Mouse (Mus musculus): Measurements from ENCODE around the gene Rspo1. TPM values are rescaled to one million over a fixed set of nuclear protein-coding genes. Genes with fewer than 3 reads are reported as not detected.
"Not testable (repeated sequence)": the region's sequence is repeated elsewhere in the genome, so short reads cannot be mapped to it uniquely, and the experiment has no call there.

Gene Rspo1
- polyA plus RNA-seq (2015; fragmentation: Nextera tagmentation; extraction: Ambion mirVana): 5.5 and 5.9 TPM in 2 replicates

DNA sequence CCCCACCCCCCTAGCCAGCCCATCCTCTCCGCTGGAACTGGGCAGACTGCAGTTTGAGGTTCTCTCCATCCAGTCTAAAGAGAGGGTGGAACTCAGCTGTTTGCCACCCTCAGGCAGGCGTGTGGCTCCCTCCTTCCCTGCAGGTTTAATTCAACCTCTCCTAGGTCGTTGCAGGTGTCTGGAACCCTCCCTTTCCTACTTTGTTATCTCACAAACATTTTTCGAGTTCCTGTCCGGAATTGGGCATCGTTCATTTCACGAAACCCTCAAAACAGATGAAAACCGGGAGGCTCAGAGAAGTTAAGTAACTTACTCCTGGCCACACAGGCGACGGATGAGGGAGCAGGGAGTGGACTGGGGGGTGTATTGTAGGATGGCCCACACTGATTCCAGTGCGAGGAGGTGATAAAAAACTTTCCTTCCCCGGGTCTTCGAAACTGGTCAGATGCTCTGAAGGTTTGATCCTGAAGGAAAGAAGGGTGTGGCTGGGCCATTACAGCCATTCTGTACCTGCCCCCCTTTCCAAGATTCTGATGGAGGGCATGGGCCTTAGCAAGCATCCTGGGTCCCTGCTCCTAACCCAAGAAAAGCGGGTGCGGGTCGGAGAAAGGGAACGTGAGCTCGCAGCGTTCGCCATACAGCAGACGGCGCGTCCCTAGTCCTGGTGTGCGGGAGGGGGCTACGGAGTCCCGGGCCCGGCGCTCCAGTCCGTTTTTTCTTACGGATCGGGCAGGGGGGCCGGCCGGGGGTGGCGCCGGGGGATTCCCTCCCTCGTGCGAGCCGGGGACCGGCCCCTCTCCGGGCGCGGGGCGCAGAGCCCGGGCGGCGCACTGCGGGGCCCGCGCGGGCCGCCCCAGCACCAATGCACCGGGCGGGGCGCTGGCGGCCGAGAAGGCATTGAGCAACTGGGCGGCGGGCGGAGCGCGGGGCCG, at the start of gene Rspo1:
Gene Rspo1 (plus strand): TSS at position 760 of the 932 bp plus-strand sequence.
- H3K9me3 ChIP-seq (replicated peaks; ENCODE audit: control insufficient read depth, low read length): no peaks in the 10 kb centered on the region
- no peaks in the 10 kb centered on the region for H3K36me3 ChIP-seq (ENCODE audit: control insufficient read depth, insufficient read depth)
- WGBS: 1% methylated on average over 59 of the region's 62 CpGs
- H3K9ac ChIP-seq (ENCODE audit: low read length): peak within 1 kb of the TSS; percentile 42; the same call in 1 of the 2 replicates
- H3K4me2 ChIP-seq (ENCODE audit: low read depth, low read length): peak within 1 kb of the TSS; percentile 59
- no peak; the same call in 1 of the 2 replicates for ATAC-seq (replicated peaks; ENCODE audit: extremely low read depth, insufficient read depth, low FRiP score)
- peaks cover 85% of the 10 kb centered on the region for H3K27me3 ChIP-seq (ENCODE audit: control insufficient read depth, insufficient read depth, low read length)
- H3K27ac ChIP-seq (ENCODE audit: low read length): no peak within 1 kb of the TSS
- peak within 1 kb of the TSS; percentile 44 for H3K4me3 ChIP-seq (ENCODE audit: low read length)
- peaks cover 12% of the 10 kb centered on the region for H3K4me1 ChIP-seq (ENCODE audit: control insufficient read depth, insufficient read depth, low read length)

DNA sequence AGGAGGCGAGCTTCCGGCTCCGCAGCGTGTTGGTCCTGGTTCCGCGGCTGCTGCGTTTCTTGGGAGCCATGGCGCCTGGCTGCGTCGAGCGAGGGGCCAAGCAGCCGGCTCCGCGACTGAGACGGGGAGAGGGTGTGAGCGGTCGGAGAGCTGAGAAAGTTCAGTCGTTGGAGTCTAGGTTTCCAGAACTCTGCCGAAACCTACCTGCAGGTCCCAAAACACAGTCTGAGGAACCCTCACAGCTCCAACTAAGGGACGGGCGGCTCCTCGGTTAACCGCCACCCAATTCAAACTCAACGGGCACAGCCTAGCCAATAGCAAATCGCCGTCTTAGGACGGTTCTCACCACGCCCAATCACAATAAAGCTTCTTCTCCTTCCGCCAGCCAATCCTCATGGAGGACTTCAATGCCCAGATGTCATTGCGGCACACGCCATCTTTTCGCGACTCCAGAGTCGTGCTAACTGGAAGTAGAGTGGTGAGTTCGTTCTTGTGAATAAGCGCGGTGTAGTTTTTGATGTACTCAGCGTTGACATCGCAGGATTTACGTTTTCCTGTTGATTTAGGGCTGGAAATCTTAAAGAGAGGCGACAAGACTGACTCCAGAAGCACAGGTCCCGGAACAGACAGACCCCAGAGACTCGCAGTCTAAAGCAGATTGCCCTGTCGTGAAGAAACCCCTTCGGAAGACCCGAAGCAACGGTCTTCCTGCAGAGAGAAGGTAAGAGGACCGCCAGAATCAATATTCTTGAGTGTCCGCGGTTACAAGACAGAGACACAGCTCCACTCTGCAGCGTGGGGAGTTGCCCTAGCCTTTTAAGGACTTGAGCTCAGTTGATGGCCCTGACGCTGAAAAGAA, 49.4 kb upstream of the Rspo1 start, which contains the start of gene 9930104L06Rik:
Gene 9930104L06Rik (plus strand): TSS at position 436 of the 859 bp plus-strand sequence.
- H3K4me1 ChIP-seq (ENCODE audit: control insufficient read depth, insufficient read depth, low read length): peaks cover 20% of the 10 kb centered on the region
- H3K27ac ChIP-seq (ENCODE audit: low read length): peak within 1 kb of the TSS; percentile 65
- H3K9ac ChIP-seq (ENCODE audit: low read length): peak within 1 kb of the TSS; percentile 86
- no peaks in the 10 kb centered on the region for H3K9me3 ChIP-seq (replicated peaks; ENCODE audit: control insufficient read depth, low read length)
- H3K4me2 ChIP-seq (ENCODE audit: low read depth, low read length): peak within 1 kb of the TSS; percentile 91
- under 1% methylated on average over 52 of the region's 52 CpGs for WGBS
- peaks cover 17% of the 10 kb centered on the region for H3K36me3 ChIP-seq (ENCODE audit: control insufficient read depth, insufficient read depth)
- H3K4me3 ChIP-seq (ENCODE audit: low read length): peak within 1 kb of the TSS; percentile 85
- no peaks in the 10 kb centered on the region for H3K27me3 ChIP-seq (ENCODE audit: control insufficient read depth, insufficient read depth, low read length)
- peak; percentile 99 for ATAC-seq (replicated peaks; ENCODE audit: extremely low read depth, insufficient read depth, low FRiP score)

DNA sequence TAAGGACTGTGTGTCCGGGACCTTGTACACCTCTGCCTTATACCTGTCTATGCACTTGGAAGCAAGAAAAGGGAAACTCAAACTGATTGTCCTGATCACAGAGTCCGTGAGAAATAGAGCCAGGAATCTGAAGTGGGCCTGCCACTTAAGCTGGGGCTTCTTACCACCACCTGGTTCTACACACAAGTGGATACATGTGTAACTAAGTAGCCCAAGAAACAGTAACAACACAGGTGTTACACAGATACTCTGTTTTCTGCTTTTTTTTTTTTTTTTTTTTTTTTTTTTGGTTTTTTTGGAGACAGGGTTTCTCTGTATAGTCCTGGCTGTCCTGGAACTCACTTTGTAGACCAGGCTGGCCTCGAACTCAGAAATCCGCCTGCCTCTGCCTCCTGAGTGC, 47.0 kb upstream of the Rspo1 start, which contains the start of gene Cdca8:
Gene Cdca8 (minus strand): TSS at position 101 of the 400 bp plus-strand sequence.
- H3K27ac ChIP-seq (ENCODE audit: low read length); H3K4me2 ChIP-seq (ENCODE audit: low read depth, low read length); ATAC-seq (replicated peaks; ENCODE audit: extremely low read depth, insufficient read depth, low FRiP score); H3K9me3 ChIP-seq (replicated peaks; ENCODE audit: control insufficient read depth, low read length); H3K9ac ChIP-seq (ENCODE audit: low read length); H3K4me3 ChIP-seq (ENCODE audit: low read length); H3K27me3 ChIP-seq (ENCODE audit: control insufficient read depth, insufficient read depth, low read length): not testable (repeated sequence)
- H3K4me1 ChIP-seq (ENCODE audit: control insufficient read depth, insufficient read depth, low read length): peaks cover 20% of the 10 kb centered on the region
- 93% methylated on average over 4 of the region's 4 CpGs for WGBS
- peaks cover 19% of the 10 kb centered on the region for H3K36me3 ChIP-seq (ENCODE audit: control insufficient read depth, insufficient read depth)

DNA sequence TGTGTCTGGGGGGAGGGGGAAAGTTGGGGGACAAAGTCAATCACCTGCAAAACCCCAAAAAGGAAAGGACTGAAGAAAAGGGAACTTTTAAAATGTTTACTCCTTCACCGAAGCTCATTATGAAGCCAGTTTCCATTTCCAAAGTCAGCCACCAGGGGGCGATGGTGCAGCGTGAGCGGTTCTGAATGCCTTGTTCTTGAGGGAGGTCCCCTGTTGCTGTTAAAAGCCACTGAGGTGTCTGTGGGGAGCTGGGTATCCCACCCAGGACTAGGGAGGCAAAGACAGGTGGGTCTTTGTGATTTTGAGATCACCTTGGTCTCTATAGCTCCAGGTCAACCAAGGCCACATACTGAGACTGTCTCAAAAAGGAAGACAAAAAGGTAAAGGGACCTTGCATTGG, 43.2 kb upstream of the Rspo1 start:
- peaks cover 19% of the 10 kb centered on the region for H3K36me3 ChIP-seq (ENCODE audit: control insufficient read depth, insufficient read depth)
- ATAC-seq (replicated peaks; ENCODE audit: extremely low read depth, insufficient read depth, low FRiP score): peak; percentile 32; the same call in 1 of the 2 replicates
- H3K4me3 ChIP-seq (ENCODE audit: low read length): no peak overlapping the region
- H3K9me3 ChIP-seq (replicated peaks; ENCODE audit: control insufficient read depth, low read length): no peaks in the 10 kb centered on the region
- no peak overlapping the region for H3K27ac ChIP-seq (ENCODE audit: low read length)
- H3K27me3 ChIP-seq (ENCODE audit: control insufficient read depth, insufficient read depth, low read length): no peaks in the 10 kb centered on the region
- H3K4me2 ChIP-seq (ENCODE audit: low read depth, low read length): no peak overlapping the region
- no peak overlapping the region for H3K9ac ChIP-seq (ENCODE audit: low read length)
- H3K4me1 ChIP-seq (ENCODE audit: control insufficient read depth, insufficient read depth, low read length): peaks cover under 1% of the 10 kb centered on the region; the same call in 1 of the 2 replicates
- 8% methylated on average over 4 of the region's 4 CpGs for WGBS

DNA sequence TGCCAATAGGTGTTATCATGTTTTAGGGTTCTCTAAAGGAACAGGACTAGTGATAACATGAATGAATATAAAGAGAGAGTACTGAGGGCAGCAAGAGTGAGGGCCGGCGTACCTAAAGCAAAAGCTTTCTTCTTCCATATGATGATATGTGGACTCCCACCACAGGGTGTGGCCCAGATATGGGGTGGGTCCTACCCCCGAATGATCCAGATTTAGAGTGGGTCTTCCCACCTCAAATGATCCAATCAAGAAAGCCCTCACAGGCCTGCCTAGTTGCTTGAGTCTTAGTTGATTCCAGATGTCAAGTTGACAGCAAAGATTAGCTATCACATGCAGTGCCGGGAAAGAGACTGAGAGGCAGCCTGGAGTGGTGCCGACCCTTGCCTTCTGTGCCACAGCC, 42.4 kb upstream of the Rspo1 start:
- H3K27ac ChIP-seq (ENCODE audit: low read length): no peak overlapping the region
- H3K9me3 ChIP-seq (replicated peaks; ENCODE audit: control insufficient read depth, low read length): no peaks in the 10 kb centered on the region
- ATAC-seq (replicated peaks; ENCODE audit: extremely low read depth, insufficient read depth, low FRiP score): no peak
- no peak overlapping the region for H3K4me3 ChIP-seq (ENCODE audit: low read length)
- no peak overlapping the region for H3K9ac ChIP-seq (ENCODE audit: low read length)
- no peaks in the 10 kb centered on the region for H3K4me1 ChIP-seq (ENCODE audit: control insufficient read depth, insufficient read depth, low read length)
- no peaks in the 10 kb centered on the region for H3K27me3 ChIP-seq (ENCODE audit: control insufficient read depth, insufficient read depth, low read length)
- 65% methylated on average over 5 of the region's 5 CpGs for WGBS
- no peak overlapping the region for H3K4me2 ChIP-seq (ENCODE audit: low read depth, low read length)
- H3K36me3 ChIP-seq (ENCODE audit: control insufficient read depth, insufficient read depth): peaks cover 19% of the 10 kb centered on the region

DNA sequence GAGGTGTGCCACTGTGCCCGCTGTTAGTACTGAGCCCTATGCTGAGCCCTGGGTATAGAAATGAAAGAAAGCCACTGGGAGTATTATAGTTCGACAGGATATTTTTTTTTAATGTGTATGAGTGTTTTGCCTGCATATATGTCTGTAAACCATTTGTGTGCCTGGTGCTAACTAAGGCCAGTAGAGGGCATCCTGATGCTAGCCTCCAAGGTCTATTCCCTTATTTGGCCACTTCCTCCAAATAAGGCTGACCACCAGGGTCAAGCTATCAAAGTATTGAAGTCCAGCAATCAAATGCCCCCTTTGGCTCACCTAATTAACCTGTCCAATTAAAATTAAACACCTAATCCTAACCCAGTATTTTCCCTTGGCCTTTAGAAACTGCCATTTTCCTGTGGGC, 41.3 kb upstream of the Rspo1 start:
- H3K4me2 ChIP-seq (ENCODE audit: low read depth, low read length): no peak overlapping the region
- WGBS: 63% methylated on average over 2 of the region's 2 CpGs
- ATAC-seq (replicated peaks; ENCODE audit: extremely low read depth, insufficient read depth, low FRiP score): no peak
- no peaks in the 10 kb centered on the region for H3K4me1 ChIP-seq (ENCODE audit: control insufficient read depth, insufficient read depth, low read length)
- H3K27me3 ChIP-seq (ENCODE audit: control insufficient read depth, insufficient read depth, low read length): no peaks in the 10 kb centered on the region
- H3K9me3 ChIP-seq (replicated peaks; ENCODE audit: control insufficient read depth, low read length): no peaks in the 10 kb centered on the region
- H3K36me3 ChIP-seq (ENCODE audit: control insufficient read depth, insufficient read depth): peaks cover 12% of the 10 kb centered on the region; the same call in 1 of the 2 replicates
- no peak overlapping the region for H3K27ac ChIP-seq (ENCODE audit: low read length)
- no peak overlapping the region for H3K9ac ChIP-seq (ENCODE audit: low read length)
- H3K4me3 ChIP-seq (ENCODE audit: low read length): no peak overlapping the region

DNA sequence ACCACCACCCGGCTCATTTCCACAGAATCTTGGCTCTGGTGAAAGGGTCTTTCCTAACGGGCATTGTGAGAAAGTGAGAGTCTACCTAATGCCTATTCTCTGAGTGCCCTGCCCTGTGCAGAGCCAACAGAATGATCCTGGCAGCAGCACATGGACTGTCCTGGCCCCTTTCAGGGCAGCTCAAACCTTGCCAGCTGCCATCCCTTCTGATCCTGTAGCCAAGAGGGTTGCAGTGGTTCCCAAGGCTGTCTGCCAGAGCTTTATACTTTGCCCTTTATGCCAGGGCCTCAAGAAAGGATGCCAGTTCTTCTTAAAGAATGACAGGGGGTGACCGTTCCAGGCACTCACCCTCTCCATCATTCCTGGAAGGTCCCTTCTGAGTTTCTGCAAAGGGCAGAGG, 36.7 kb upstream of the Rspo1 start:
- WGBS: 77% methylated on average over 3 of the region's 3 CpGs

DNA sequence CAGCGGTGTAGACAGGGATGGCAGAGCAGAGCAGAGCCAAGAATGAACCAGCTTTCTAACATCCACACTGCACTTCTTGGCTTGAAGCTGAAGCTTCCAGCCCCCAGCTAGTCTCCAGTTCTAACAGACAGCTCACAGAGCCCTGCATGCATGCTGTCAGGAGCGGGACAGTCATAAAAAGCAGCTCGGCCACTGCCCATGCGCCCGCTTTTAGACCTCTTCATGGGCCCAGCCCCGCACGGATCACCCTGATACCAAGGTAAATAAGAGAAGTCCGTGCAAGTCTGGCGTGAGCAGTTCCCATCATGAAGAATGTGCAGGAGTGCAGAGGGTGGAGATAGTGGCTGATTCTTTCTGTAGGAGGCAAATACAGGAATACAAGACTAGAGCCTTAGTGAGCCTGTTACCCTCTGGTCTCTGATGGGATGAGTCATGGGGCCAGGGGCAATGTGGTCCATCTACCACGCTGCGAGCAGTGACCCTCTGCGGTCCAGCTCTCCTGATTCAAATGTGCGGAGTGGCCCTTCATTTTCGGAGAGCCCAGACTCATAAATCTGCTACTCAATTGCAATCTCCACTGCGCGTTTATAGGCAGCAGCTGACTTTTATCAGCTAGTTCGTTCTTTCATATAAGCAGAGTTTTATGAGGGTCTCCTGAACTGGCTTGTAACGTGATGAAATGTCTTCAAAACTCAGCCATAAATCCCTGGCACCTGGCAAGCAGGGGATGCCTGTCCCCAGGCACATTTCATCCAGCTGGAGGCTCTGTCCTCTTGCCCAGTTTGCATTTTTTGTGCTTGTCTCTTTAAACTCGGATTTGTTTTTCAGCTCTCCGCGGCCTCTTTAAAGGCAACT, 35.8 kb upstream of the Rspo1 start:
- H3K9ac ChIP-seq (ENCODE audit: low read length): no peak overlapping the region
- no peak overlapping the region for H3K27ac ChIP-seq (ENCODE audit: low read length)
- 65% methylated on average over 21 of the region's 21 CpGs for WGBS
- H3K4me1 ChIP-seq (ENCODE audit: control insufficient read depth, insufficient read depth, low read length): no peaks in the 10 kb centered on the region
- H3K9me3 ChIP-seq (replicated peaks; ENCODE audit: control insufficient read depth, low read length): no peaks in the 10 kb centered on the region
- H3K4me2 ChIP-seq (ENCODE audit: low read depth, low read length): no peak overlapping the region
- 0 out of 2 replicates have a peak, but pooled peaks have one; percentile 41 for ATAC-seq (replicated peaks; ENCODE audit: extremely low read depth, insufficient read depth, low FRiP score)
- no peaks in the 10 kb centered on the region for H3K36me3 ChIP-seq (ENCODE audit: control insufficient read depth, insufficient read depth)
- no peaks in the 10 kb centered on the region for H3K27me3 ChIP-seq (ENCODE audit: control insufficient read depth, insufficient read depth, low read length)
- no peak overlapping the region for H3K4me3 ChIP-seq (ENCODE audit: low read length)

More for the DNA sequence above, 36.7 kb upstream of the Rspo1 start:
- H3K27me3 ChIP-seq (ENCODE audit: control insufficient read depth, insufficient read depth, low read length): no peaks in the 10 kb centered on the region
- H3K4me1 ChIP-seq (ENCODE audit: control insufficient read depth, insufficient read depth, low read length): no peaks in the 10 kb centered on the region
- no peak overlapping the region for H3K4me2 ChIP-seq (ENCODE audit: low read depth, low read length)
- H3K36me3 ChIP-seq (ENCODE audit: control insufficient read depth, insufficient read depth): no peaks in the 10 kb centered on the region
- H3K27ac ChIP-seq (ENCODE audit: low read length): no peak overlapping the region
- H3K4me3 ChIP-seq (ENCODE audit: low read length): no peak overlapping the region
- no peak for ATAC-seq (replicated peaks; ENCODE audit: extremely low read depth, insufficient read depth, low FRiP score)
- no peak overlapping the region for H3K9ac ChIP-seq (ENCODE audit: low read length)
- H3K9me3 ChIP-seq (replicated peaks; ENCODE audit: control insufficient read depth, low read length): no peaks in the 10 kb centered on the region

Measured in heart, embryonic 16.5 days (tissue).